In the genomic region with DNA sequence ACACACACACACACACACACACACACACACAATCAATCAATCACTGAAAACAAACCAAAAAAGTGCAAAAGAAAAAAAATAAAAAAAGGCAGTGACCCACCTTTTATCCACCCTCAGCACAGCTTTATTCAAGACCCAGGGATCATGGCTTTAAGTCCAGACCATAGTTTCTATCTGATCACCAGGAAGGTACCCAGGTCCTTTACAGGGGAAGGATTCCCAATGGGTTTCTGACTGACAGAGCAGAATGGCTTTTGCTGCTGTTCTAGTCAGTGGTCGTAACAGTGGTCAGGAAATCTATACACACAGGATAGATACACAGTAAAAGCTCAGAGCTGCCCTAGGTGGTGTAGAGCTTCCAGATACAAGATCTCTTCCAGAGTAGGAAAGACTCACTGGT, we compare ENCODE assay signal across 37 mouse cellular contexts. TPM values are rescaled to one million over a fixed set of nuclear protein-coding genes. Genes with fewer than 3 reads are reported as not detected.
DNase-seq lines count a peak whose midpoint lies in the region; ATAC-seq lines count a peak whose summit lies in the region.
"Had no signal": no experiment of that assay in that cellular context is flagged by ENCODE, and none has a peak within 500 bp of the region (broad histone marks: within the 10 kb centered on the region; RNA-seq: fewer than 3 reads in every experiment).

No protein-coding gene starts in this region.

- peaks cover 61% of the 10 kb centered on the region for H3K4me1 ChIP-seq in kidney, embryonic 15.5 days

- H3K9ac ChIP-seq in kidney, embryonic 15.5 days: no peak overlapping the region
- H3K9ac ChIP-seq: embryonic facial prominence, embryonic 12.5 days; heart, embryonic 12.5 days; hindbrain, embryonic 15.5 days; liver, embryonic 14.5 days had no signal

- 0 out of 2 replicates have a peak, but pooled peaks have one; percentile 1 for ATAC-seq in kidney, embryonic 15.5 days (replicated peaks; ENCODE audit: low FRiP score)
- ATAC-seq: forebrain, embryonic 14.5 days; inflammation-experienced regulatory T-cells, adult 6 months had no signal

- WGBS in kidney, embryonic 15.5 days: 6% methylated on average over 1 of the region's 1 CpGs

- no peaks in the 10 kb centered on the region for H3K36me3 ChIP-seq in kidney, embryonic 15.5 days
- H3K36me3 ChIP-seq: embryonic facial prominence, embryonic 12.5 days; heart, embryonic 12.5 days; hindbrain, embryonic 15.5 days had no signal

- peak overlapping the region; percentile 95 for H3K27ac ChIP-seq in kidney, embryonic 15.5 days
- H3K27ac ChIP-seq: embryonic facial prominence, embryonic 12.5 days; hindbrain, embryonic 15.5 days; layer of hippocampus, adult 2 months; liver, embryonic 14.5 days; macrophage had no signal

- DNase-seq in embryo, embryonic 10 days (ENCODE audit: low spot score): peak; percentile 33
- no peak for DNase-seq in embryo, embryonic 9.5 days (ENCODE audit: extremely low spot score)
- no peak for DNase-seq in kidney, adult 8-10 months
- DNase-seq in retina, embryonic 14.5 days (ENCODE audit: low spot score): peak; percentile 16
- no peak for DNase-seq in retina, postnatal 1 day
- DNase-seq in mesoderm, embryonic 11.5 days (ENCODE audit: low read depth, low spot score): peak; percentile 37
- no peak for DNase-seq in gastrocnemius, adult 18-20 months (ENCODE audit: low spot score)
- DNase-seq: adrenal gland, postnatal 10 days; cerebellum, adult 11 months; cerebellum, adult 9-10 months; cerebellum, postnatal 36 days; gastrocnemius, postnatal 36 days; heart, adult 18-20 months; heart, postnatal 4 days; kidney, postnatal 36 days; layer of hippocampus, postnatal 36 days; left cerebral cortex, postnatal 4 days; liver; lung, adult 2 months; lung, postnatal 10 days; midbrain, embryonic 14.5 days; right cerebral cortex, postnatal 14 days had no signal

- no peak overlapping the region for H3K4me2 ChIP-seq in kidney, embryonic 15.5 days
- H3K4me2 ChIP-seq: embryonic facial prominence, embryonic 12.5 days; heart, embryonic 12.5 days; hindbrain, embryonic 15.5 days had no signal

- H3K9me3 ChIP-seq in kidney, embryonic 15.5 days (replicated peaks): no peaks in the 10 kb centered on the region
- H3K9me3 ChIP-seq: embryonic facial prominence, embryonic 12.5 days; heart, embryonic 12.5 days; hindbrain, embryonic 15.5 days had no signal

- H3K4me3 ChIP-seq in kidney, embryonic 15.5 days (replicated peaks): no peak overlapping the region
- H3K4me3 ChIP-seq: embryonic facial prominence, embryonic 12.5 days; heart, embryonic 12.5 days; hindbrain, embryonic 15.5 days; layer of hippocampus, adult 2 months had no signal

- no peaks in the 10 kb centered on the region for H3K27me3 ChIP-seq in kidney, embryonic 15.5 days
- H3K27me3 ChIP-seq: CH12.LX; embryonic facial prominence, embryonic 12.5 days; heart, embryonic 12.5 days; hindbrain, embryonic 15.5 days had no signal

RNA-seq across cellular contexts. Expression of gene Abhd16b, which starts 7.3 kb away (rescaled TPM):
- 0.30 TPM in 1 of 2 replicates, not detected in the other for polyA plus RNA-seq in kidney, embryonic 15.5 days (2015; fragmentation: Nextera tagmentation; extraction: Ambion mirVana)
- not detected for total RNA-seq in gastrocnemius, adult 18-20 months (2021)
- total RNA-seq: adrenal gland, postnatal 10 days; CH12.LX; gastrocnemius, postnatal 36 days; heart, adult 18-20 months; heart, postnatal 4 days; layer of hippocampus, adult 2 months; layer of hippocampus, postnatal 36 days; left cerebral cortex, postnatal 4 days; megakaryocyte-erythroid progenitor cell, adult 5-6 weeks; monocyte, adult 5-6 weeks had no signal
- polyA plus RNA-seq: C2C12; forebrain, embryonic 14.5 days; heart, embryonic 12.5 days; heart, postnatal 0 days; inflammation-experienced regulatory T-cells, adult 6 months; lung, adult 2 months; macrophage; small intestine, adult 2 months had no signal

RNA-seq across cellular contexts. Expression of gene Tpd52l2, which starts 11.2 kb away (rescaled TPM):
- polyA plus RNA-seq in kidney, embryonic 15.5 days (2015; fragmentation: Nextera tagmentation; extraction: Ambion mirVana): 162 and 169 TPM in 2 replicates
- total RNA-seq in gastrocnemius, adult 18-20 months (2021): 10 to 100 TPM; 48.9 to 51.1 TPM

RNA-seq across cellular contexts. Expression of gene Zbtb46, which starts 26.5 kb away (rescaled TPM):
- polyA plus RNA-seq in kidney, embryonic 15.5 days (2015; fragmentation: Nextera tagmentation; extraction: Ambion mirVana): 25.5 and 28.0 TPM in 2 replicates
- 1 to 10 TPM; 3.3 to 5.9 TPM for total RNA-seq in gastrocnemius, adult 18-20 months (2021)

RNA-seq across cellular contexts. Expression of gene Dnajc5, which starts 34.5 kb away (rescaled TPM):
- 84.4 and 88.6 TPM in 2 replicates for polyA plus RNA-seq in kidney, embryonic 15.5 days (2015; fragmentation: Nextera tagmentation; extraction: Ambion mirVana)
- total RNA-seq in gastrocnemius, adult 18-20 months (2021): 10 to 100 TPM; 42.2 to 47.7 TPM

Comparison
In these comparisons a context has a peak if more than half of its experiments do, and no peak if none do; other contexts are left out.
1. DNase-seq: peak in embryo, embryonic 10 days (single experiment), retina, embryonic 14.5 days (single experiment) and mesoderm, embryonic 11.5 days (single experiment); none in embryo, embryonic 9.5 days (single experiment), kidney, adult 8-10 months (0 of 2), retina, postnatal 1 day (single experiment) and gastrocnemius, adult 18-20 months (single experiment).